Mouse (Mus musculus) forelimb bud, embryonic 11.5 days (tissue): ENCODE results near the gene Olfr1453.
"Not testable (repeated sequence)": the region's sequence is repeated elsewhere in the genome, so short reads cannot be mapped to it uniquely, and the experiment has no call there.

Experiments
- DNase-seq: peaks from one replicate; pipeline ENCODE4 v3.0.0-alpha.2; 2012; ENCODE audit warnings: low read depth, low spot score

Olfr1453 gene

DNA sequence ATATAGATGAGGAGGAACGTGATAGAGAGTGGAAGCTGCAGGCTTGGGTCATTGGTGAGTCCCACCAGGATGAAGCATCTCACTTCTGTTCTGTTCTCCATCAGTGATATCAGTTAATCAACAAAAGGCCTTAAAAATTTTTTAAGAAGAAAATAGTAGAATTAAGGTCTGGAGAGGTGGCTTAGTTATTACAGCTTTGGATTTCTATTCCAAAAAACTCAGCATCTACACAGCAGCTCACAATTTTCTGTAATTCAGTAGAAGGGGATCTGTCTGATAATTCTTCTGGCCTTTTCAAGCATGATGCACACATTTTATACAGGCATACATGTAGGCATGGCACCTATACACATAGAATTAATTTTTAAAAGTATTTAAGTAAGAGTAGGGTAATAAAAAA, at the start of gene Olfr1453:
Olfr1453 (minus strand) TSS at position 101 of the 400 bp plus-strand sequence.
- no peak for DNase-seq

DNA sequence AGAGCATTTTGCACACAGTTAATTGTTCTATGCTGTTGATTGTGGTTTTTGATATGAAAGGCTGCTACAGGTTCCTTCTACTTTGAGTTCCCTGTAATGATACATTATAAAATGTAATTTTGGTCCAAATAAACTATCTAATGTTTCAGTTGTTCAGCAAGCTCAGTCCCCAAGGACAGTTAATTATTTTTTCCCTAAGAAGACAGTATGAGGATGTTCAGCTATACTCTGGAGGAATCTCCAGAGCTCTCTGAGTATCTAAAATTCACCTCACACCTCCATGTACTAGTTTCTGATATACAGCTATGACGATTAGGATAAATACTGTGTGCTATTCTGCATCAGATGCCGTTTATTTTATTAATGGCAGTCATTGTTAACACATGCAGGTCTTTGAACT, 32.2 kb upstream of the Olfr1453 start, which contains the start of gene Olfr1454:
Olfr1454 (plus strand) TSS at position 301 of the 400 bp plus-strand sequence.
- no peak for DNase-seq

DNA sequence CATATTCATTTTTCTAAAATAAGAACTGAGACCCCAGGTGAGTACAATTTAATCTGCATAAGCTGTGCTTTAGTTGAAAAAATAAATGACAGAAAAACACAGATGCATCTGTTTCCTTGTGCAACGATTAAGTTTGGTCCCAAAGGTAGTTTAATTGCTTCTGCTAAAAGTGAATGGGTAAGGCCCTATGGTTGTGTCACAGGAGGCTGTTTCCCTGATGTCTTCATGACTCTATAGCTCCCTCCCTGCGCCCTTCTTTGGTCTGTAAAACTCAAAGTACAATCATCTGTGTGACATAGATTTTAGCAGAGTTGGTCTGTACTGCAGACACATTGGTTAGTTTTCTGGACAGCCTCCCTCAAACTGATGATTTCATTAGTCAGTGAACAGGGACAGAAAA, 33.4 kb downstream of the Olfr1453 start, which contains the start of gene Olfr1451:
Olfr1451 (plus strand) TSS at position 301 of the 400 bp plus-strand sequence.
- no peak for DNase-seq

DNA sequence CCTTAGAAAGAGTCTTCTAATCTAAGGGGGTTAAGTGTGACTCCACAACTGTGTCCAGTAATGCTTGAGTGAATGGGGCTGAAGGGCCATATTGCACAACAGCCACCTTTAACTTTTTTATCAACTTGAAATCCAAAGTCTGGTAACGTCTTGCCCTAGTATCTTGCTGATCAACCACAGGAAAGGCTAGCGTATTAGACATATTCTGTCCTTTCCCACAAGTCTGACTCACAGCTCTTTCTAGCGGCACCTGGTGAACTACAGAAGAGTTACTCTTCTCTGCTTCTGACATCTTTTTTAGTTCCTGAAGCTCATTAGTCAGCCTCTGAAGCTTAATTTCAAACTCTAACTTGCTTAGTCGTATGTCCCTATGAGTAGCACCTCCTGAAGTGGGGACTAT, 35.8 kb downstream of the Olfr1453 start:
- not testable (repeated sequence) for DNase-seq
